Mouse (Mus musculus): Measurements from ENCODE around the gene Bud23.

- no peak for TF ChIP-seq POLR2A (IDR thresholded peaks at IDR 0.05; ENCODE audit: low read depth, low read length)
- TF ChIP-seq CTCF (IDR thresholded peaks at IDR 0.05; ENCODE audit: borderline replicate concordance, insufficient read depth, low read length), result no peak
Measured at GRCm38 (mm10) chr5:135064382-135064766, 385 bp downstream of the Bud23 start.
